23 mouse cellular contexts compared by ENCODE assay signal in genomic region chr8:116522104-116522767, GRCm38 (mm10). TPM values are rescaled to one million over a fixed set of nuclear protein-coding genes. Genes with fewer than 3 reads are reported as not detected.
A peak's percentile ranks its signal among the peaks of the same experiment; 100 is the strongest.
DNase-seq lines count a peak whose midpoint lies in the region.
"Had no signal": no experiment of that assay in that cellular context is flagged by ENCODE, and none has a peak within 500 bp of the region (broad histone marks: within the 10 kb centered on the region; RNA-seq: fewer than 3 reads in every experiment).

No protein-coding gene starts in this region.

- intact Hi-C loops in heart, postnatal 25 days (cut with DNase I), result no loop called here

- DNase-seq in cerebellum, adult 11-12 months, result peak; percentile 54
- DNase-seq in cerebellum, postnatal 4 days (ENCODE audit: low spot score in 2 of 2), result no peak
- peak; percentile 38 for DNase-seq in Muller cell, postnatal 12 days (ENCODE audit: inconsistent ontology term)
- peak; percentile 62 for DNase-seq in cerebellum, adult 9-11 months
- peak; percentile 18 for DNase-seq in retina, embryonic 14.5 days (ENCODE audit: low spot score)
- no peak for DNase-seq in thymus, postnatal 0 days (ENCODE audit: low spot score)
- no peak for DNase-seq in heart, postnatal 25 days (ENCODE audit: low spot score)
- DNase-seq: adrenal gland, postnatal 14 days; gastrocnemius, postnatal 10 days; heart, postnatal 10 days; kidney, adult 18-20 months; kidney, postnatal 25 days; liver; right cerebral cortex, adult 18-20 months; spleen, adult 18-20 months; thymus, postnatal 25 days had no signal

RNA-seq across cellular contexts. Expression of gene Dynlrb2, which starts 17.5 kb away (rescaled TPM):
- polyA plus RNA-seq in thymus, postnatal 0 days (2015; fragmentation: Nextera tagmentation; extraction: Ambion mirVana), result 4.5 and 6.2 TPM in 2 replicates
- total RNA-seq in heart, postnatal 25 days (2021), result not detected
- total RNA-seq: adrenal gland, postnatal 14 days; G1E; gastrocnemius, postnatal 10 days; heart, adult 8-10 months; heart, postnatal 10 days; megakaryocyte, adult 5-6 weeks had no signal
- polyA plus RNA-seq: G1E; heart, embryonic 13.5 days; intestine, embryonic 14.5 days; limb, embryonic 11.5 days; liver, embryonic 16.5 days had no signal

Comparison
In these comparisons a context has a peak if more than half of its experiments do, and no peak if none do; other contexts are left out.
1. DNase-seq: peak in cerebellum, adult 11-12 months (single experiment), Muller cell, postnatal 12 days (single experiment), cerebellum, adult 9-11 months (single experiment) and retina, embryonic 14.5 days (single experiment); none in cerebellum, postnatal 4 days (0 of 2), thymus, postnatal 0 days (single experiment) and heart, postnatal 25 days (single experiment).